Mouse (Mus musculus) C2C12 (cell line): ENCODE measurements around the gene Traf3ip3.

Source experiments
- CEBPB ChIP-seq: IDR thresholded peaks from one replicate; pipeline ENCODE4 v1.6.1; 2011; ENCODE audit warnings: low read depth, mild to moderate bottlenecking, control low read depth, moderate library complexity
- CTCF ChIP-seq: IDR thresholded peaks from one replicate; pipeline ENCODE4 v1.5.1; 2011; ENCODE audit not compliant: control insufficient read depth, insufficient read depth, insufficient read length

GRCm38 (mm10) chr1:193156316-193157110, 45.0 kb downstream of the Traf3ip3 start:
- no peak for TF ChIP-seq CTCF
- no peak for TF ChIP-seq CEBPB
